15 mouse cellular contexts compared by ENCODE assay signal in genomic region chr9:25218954-25219353, GRCm38 (mm10). TPM values are rescaled to one million over a fixed set of nuclear protein-coding genes. Genes with fewer than 3 reads are reported as not detected.
A peak's percentile ranks its signal among the peaks of the same experiment; 100 is the strongest.
DNase-seq lines count a peak whose midpoint lies in the region; ATAC-seq and TF ChIP-seq lines count a peak whose summit lies in the region.
"Had no signal": no experiment of that assay in that cellular context is flagged by ENCODE, and none has a peak within 500 bp of the region (broad histone marks: within the 10 kb centered on the region; RNA-seq: fewer than 3 reads in every experiment).

No protein-coding gene starts in this region.

- peaks cover 3% of the 10 kb centered on the region; the same call in 1 of the 2 replicates for H3K4me1 ChIP-seq in kidney, adult 2 months (ENCODE audit: control insufficient read depth, insufficient read depth, low read length)
- no peaks in the 10 kb centered on the region for H3K4me1 ChIP-seq in stomach, embryonic 16.5 days (ENCODE audit: control insufficient read depth, insufficient read depth, low read length)
- H3K4me1 ChIP-seq in forebrain, embryonic 11.5 days (replicated peaks; ENCODE audit: control insufficient read depth, insufficient read depth, low read length) = no peaks in the 10 kb centered on the region

- no peaks in the 10 kb centered on the region for H3K9me3 ChIP-seq in stomach, embryonic 16.5 days (replicated peaks; ENCODE audit: control insufficient read depth, low read length)
- H3K9me3 ChIP-seq in forebrain, embryonic 11.5 days (ENCODE audit: control insufficient read depth, low read length) = no peaks in the 10 kb centered on the region

- H3K4me2 ChIP-seq in stomach, embryonic 16.5 days (ENCODE audit: low read depth, low read length) = no peak overlapping the region
- no peak overlapping the region for H3K4me2 ChIP-seq in forebrain, embryonic 11.5 days (ENCODE audit: low read depth, low read length, severe bottlenecking)

- no peak for TF ChIP-seq POLR2A in kidney, adult 2 months (IDR thresholded peaks at IDR 0.05; ENCODE audit: low read depth, low read length)

- ATAC-seq in frontal cortex, adult (ENCODE audit: low TSS enrichment) = peak; percentile 70
- ATAC-seq in stomach, embryonic 16.5 days (ENCODE audit: insufficient read depth, low FRiP score) = no peak
- no peak for ATAC-seq in forebrain, embryonic 11.5 days (replicated peaks; ENCODE audit: low FRiP score)
- ATAC-seq: hindbrain, embryonic 16.5 days had no signal

- H3K9ac ChIP-seq in stomach, embryonic 16.5 days (ENCODE audit: low read length) = no peak overlapping the region
- no peak overlapping the region for H3K9ac ChIP-seq in forebrain, embryonic 11.5 days (ENCODE audit: low read length)

- no peak overlapping the region for H3K27ac ChIP-seq in kidney, adult 2 months (ENCODE audit: insufficient read depth, low read depth, low read length)
- H3K27ac ChIP-seq in stomach, embryonic 16.5 days (ENCODE audit: low read length) = 0 out of 2 replicates have a peak overlapping the region, but pooled peaks have one; percentile 28
- no peak overlapping the region for H3K27ac ChIP-seq in forebrain, embryonic 11.5 days (ENCODE audit: low read depth, low read length)
- H3K27ac ChIP-seq: macrophage had no signal

- H3K27me3 ChIP-seq in kidney, adult 2 months (replicated peaks; ENCODE audit: control insufficient read depth, insufficient read depth, low read length) = no peaks in the 10 kb centered on the region
- H3K27me3 ChIP-seq in stomach, embryonic 16.5 days (ENCODE audit: control insufficient read depth, insufficient read depth, low read length) = no peaks in the 10 kb centered on the region
- H3K27me3 ChIP-seq in forebrain, embryonic 11.5 days (ENCODE audit: control insufficient read depth, insufficient read depth, low read length) = no peaks in the 10 kb centered on the region

- DNase-seq in frontal cortex, postnatal 25 days (ENCODE audit: low spot score in 2 of 2) = no peak
- DNase-seq in kidney, adult 2 months = peak; percentile 61
- no peak for DNase-seq in kidney, postnatal 10 days
- peak; percentile 22 for DNase-seq in right cerebral cortex, adult 18-20 months
- DNase-seq in right cerebral cortex, postnatal 4 days = no peak
- DNase-seq in forebrain, embryonic 11.5 days (ENCODE audit: low spot score) = no peak
- DNase-seq: adrenal gland, adult 8-10 months; cerebellum, postnatal 36 days; retina, postnatal 1 day; thymus, postnatal 14 days had no signal

- no peaks in the 10 kb centered on the region for H3K36me3 ChIP-seq in kidney, adult 2 months (ENCODE audit: control insufficient read depth, insufficient read depth, low read length)
- no peaks in the 10 kb centered on the region for H3K36me3 ChIP-seq in stomach, embryonic 16.5 days (ENCODE audit: control insufficient read depth, insufficient read depth, low read length)
- H3K36me3 ChIP-seq in forebrain, embryonic 11.5 days (ENCODE audit: control insufficient read depth, insufficient read depth, low read length) = no peaks in the 10 kb centered on the region

- H3K4me3 ChIP-seq in kidney, adult 2 months (ENCODE audit: insufficient read depth, low read depth, low read length) = no peak overlapping the region
- H3K4me3 ChIP-seq in stomach, embryonic 16.5 days (replicated peaks; ENCODE audit: low read length) = no peak overlapping the region
- no peak overlapping the region for H3K4me3 ChIP-seq in forebrain, embryonic 11.5 days (ENCODE audit: low read depth, low read length)
- H3K4me3 ChIP-seq: erythroblast, embryonic 14.5 days had no signal

- TF ChIP-seq CTCF in kidney, adult 2 months (conservative IDR thresholded peaks at IDR 0.05; ENCODE audit: insufficient read depth, insufficient read length, low read depth, low read length) = no peak

- WGBS in kidney, adult 2 months = 65% methylated on average over 3 of the region's 3 CpGs
- WGBS in stomach, embryonic 16.5 days = 36% methylated on average over 3 of the region's 3 CpGs
- WGBS in forebrain, embryonic 11.5 days = 67% methylated on average over 3 of the region's 3 CpGs

RNA-seq across cellular contexts. Expression of gene Sept7, which starts 33.3 kb away (rescaled TPM):
- polyA plus RNA-seq in kidney, adult 2 months (2012; rRNA removed) = 6.3 and 10.9 TPM in 2 replicates
- polyA plus RNA-seq in stomach, embryonic 16.5 days (2015; fragmentation: Nextera tagmentation; extraction: Ambion mirVana) = 251 and 266 TPM in 2 replicates
- polyA plus RNA-seq in forebrain, embryonic 11.5 days (2014; fragmentation: Nextera tagmentation; extraction: Ambion mirVana) = 270 and 288 TPM in 2 replicates

Comparison
In these comparisons a context has a peak if more than half of its experiments do, and no peak if none do; other contexts are left out.
1. DNase-seq: peak in kidney, adult 2 months (single experiment) and right cerebral cortex, adult 18-20 months (single experiment); none in frontal cortex, postnatal 25 days (0 of 2), kidney, postnatal 10 days (single experiment), right cerebral cortex, postnatal 4 days (single experiment) and forebrain, embryonic 11.5 days (single experiment).
2. RNA of gene Sept7, which starts 33.3 kb away (polyA plus RNA-seq): 270 to 288 TPM in forebrain, embryonic 11.5 days and 251 to 266 TPM in stomach, embryonic 16.5 days; 6.3 to 10.9 TPM in kidney, adult 2 months; every median in the first group is over 10 times any median in the second.